Mouse (Mus musculus) lung, postnatal 4 days (tissue): ENCODE measurements at regions not wholly inside any gene's neighbourhood (a gene's known extent, or its start where the extent isn't known, plus 50 kb on each side); places are given as distances from the start of the nearest gene placed in this dataset.
"Not testable (repeated sequence)": the region's sequence is repeated elsewhere in the genome, so short reads cannot be mapped to it uniquely, and the experiment has no call there.

Experiments used
- DNase-seq, 2 experiments: peaks; one replicate each; pipeline ENCODE4 v3.0.0; 2021

- peak in 1 of 2 experiments; percentile 3 for DNase-seq
These were observed 109.1 kb upstream of the Obox2 start for GRCm38 (mm10) chr7:15279397-15279796.

DNA sequence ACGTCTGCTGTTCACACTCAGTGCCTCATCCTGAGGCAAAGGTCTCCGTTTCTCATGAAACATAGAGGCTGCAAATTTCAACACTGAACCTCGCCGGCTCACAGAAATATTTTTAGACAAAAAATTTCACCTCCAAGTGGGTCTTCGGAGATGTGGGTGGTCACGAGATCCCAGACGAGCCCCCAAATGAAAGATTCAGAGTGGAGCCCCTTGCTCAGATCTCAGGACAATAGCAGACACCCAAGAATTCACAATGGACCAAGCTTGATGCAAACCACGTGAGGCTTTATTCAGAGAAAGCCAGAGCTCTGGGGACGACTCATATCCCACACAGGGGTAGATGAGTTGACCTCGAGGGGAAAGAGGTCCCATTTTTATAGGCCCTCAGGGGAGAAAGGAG is 108.4 kb upstream of the Obox2 start:
- DNase-seq = peak in 1 of 2 experiments; percentile 4

- DNase-seq = not testable (repeated sequence)
These were observed 100.7 kb upstream of the Obox2 start for GRCm38 (mm10) chr7:15287798-15288197.

- not testable (repeated sequence) for DNase-seq
These were observed 59.0 kb upstream of the Obox2 start for GRCm38 (mm10) chr7:15329511-15329910.
